Mouse (Mus musculus) hindbrain, embryonic 12.5 days (tissue): Measurements from ENCODE around the gene Mex3a. TPM values are rescaled to one million over a fixed set of nuclear protein-coding genes. Genes with fewer than 3 reads are reported as not detected.

Source experiments
- ATAC-seq: fragments of 200-750 bp; cut with Nextera tagmentation; 2 replicates; pipeline ENCODE4 v1.8.0; 2017; ENCODE audit warnings: moderate TSS enrichment; ENCODE audit not compliant: low FRiP score
- H3K27ac ChIP-seq: fragments of 300-500 bp; sonication (generic); 2 replicates; pipeline ENCODE4 v1.5.1; 2016; ENCODE audit warnings: mild to moderate bottlenecking
- H3K27me3 ChIP-seq: fragments of 300-500 bp; sonication (generic); 2 replicates; pipeline ENCODE4 v1.6.1; 2016; ENCODE audit warnings: mild to moderate bottlenecking
- H3K36me3 ChIP-seq: fragments of 300-500 bp; sonication (generic); 2 replicates; pipeline ENCODE4 v1.6.1; 2016; ENCODE audit warnings: mild to moderate bottlenecking
- H3K4me1 ChIP-seq: fragments of 300-500 bp; sonication (generic); 2 replicates; pipeline ENCODE4 v1.6.1; 2016
- H3K4me2 ChIP-seq: fragments of 300-500 bp; sonication (generic); replicated peaks from 2 replicates; pipeline ENCODE4 v1.6.1; 2016; ENCODE audit warnings: mild to moderate bottlenecking
- H3K4me3 ChIP-seq: fragments of 300-500 bp; sonication (generic); 2 replicates; pipeline ENCODE4 v1.5.1; 2016; ENCODE audit warnings: mild to moderate bottlenecking
- H3K9ac ChIP-seq: fragments of 300-500 bp; sonication (generic); 2 replicates; pipeline ENCODE4 v1.6.1; 2016; ENCODE audit warnings: mild to moderate bottlenecking, moderate library complexity
- H3K9me3 ChIP-seq: fragments of 300-500 bp; sonication (generic); replicated peaks from 2 replicates; pipeline ENCODE4 v1.6.1; 2016; ENCODE audit warnings: mild to moderate bottlenecking
- WGBS: fragments of 180-500 bp; shearing (Covaris S2); methylation state at CpG from one replicate; pipeline ENCODE4 v1.1.7; 2016; 5-methylcytosine and 5-hydroxymethylcytosine counted together
- polyA plus RNA-seq: library from polyadenylated mRNA; unstranded; fragments of >200 nt; fragmentation: Nextera tagmentation; extraction: Ambion mirVana; gene quantifications from 2 replicates; pipeline ENCODE4 v1.2.1, GENCODE M21; 2016

The Mex3a gene
- polyA plus RNA-seq, 1 experiment from 2014 or later, result 44.2 TPM

DNA sequence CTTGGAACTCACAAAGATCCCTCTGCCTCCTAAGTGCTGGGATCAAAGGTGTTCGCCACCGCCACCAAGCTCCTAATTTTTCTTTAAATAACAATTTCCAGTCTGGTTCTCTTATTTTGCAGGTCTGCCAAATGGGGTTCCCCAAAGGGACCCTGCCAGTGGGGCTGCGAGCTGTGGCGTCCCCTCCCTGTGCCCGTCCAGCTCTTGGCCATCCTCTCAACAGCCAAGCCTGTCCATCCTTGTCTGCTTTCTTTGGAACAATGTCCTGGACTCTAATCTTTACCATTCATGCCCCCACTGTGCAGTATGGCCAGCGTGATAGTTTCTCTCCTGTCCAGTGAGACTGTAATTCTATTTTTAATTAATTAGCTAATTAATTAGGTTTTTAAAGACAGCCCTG lies 11.0 kb upstream of the Mex3a start:
- Histone ChIP-seq H3K4me3 (no peak overlapping the region), H3K4me1 (peaks cover 6% of the 10 kb centered on the region), H3K4me2 (no peak overlapping the region), H3K27me3 (no peaks in the 10 kb centered on the region), H3K27ac (no peak overlapping the region), H3K36me3 (peaks cover 24% of the 10 kb centered on the region; the same call in 1 of the 2 replicates), H3K9ac (no peak overlapping the region), H3K9me3 (no peaks in the 10 kb centered on the region)
- no peak for ATAC-seq
- WGBS, result 93% methylated on average over 6 of the region's 6 CpGs

DNA sequence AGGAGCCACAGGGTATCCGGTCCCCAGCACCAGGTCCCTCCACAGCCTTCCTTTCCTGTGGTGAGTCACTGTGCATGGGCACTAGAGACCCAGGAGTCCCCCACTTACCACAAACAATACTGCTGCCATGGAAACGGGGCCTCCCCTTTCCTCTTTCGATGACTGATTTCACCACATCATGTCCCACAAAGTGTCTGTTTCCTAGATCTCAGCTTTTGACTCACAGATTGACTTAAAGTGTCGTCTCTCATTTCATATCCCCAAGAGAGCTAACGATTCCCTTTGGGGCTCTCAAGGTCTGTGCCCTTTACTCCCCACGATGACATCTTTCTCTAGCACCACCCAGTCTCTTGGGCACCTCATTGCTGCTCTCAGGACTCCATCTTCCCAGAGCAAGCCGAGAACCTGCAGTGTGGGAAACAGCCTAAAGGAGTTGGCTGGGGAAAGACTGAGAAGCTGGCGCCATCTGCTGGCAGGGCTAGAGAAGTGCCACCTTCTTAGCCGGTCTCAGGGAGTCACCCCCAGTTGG lies 10.3 kb upstream of the Mex3a start:
- ATAC-seq, result peak; percentile 41; the same call in 1 of the 2 replicates
- 32% methylated on average over 9 of the region's 9 CpGs for WGBS
- Histone ChIP-seq H3K4me1 (peaks cover 12% of the 10 kb centered on the region), H3K27me3 (no peaks in the 10 kb centered on the region), H3K27ac (no peak overlapping the region), H3K9ac (0 out of 2 replicates have a peak overlapping the region, but pooled peaks have one; percentile 18), H3K36me3 (peaks cover 24% of the 10 kb centered on the region; the same call in 1 of the 2 replicates), H3K4me2 (no peak overlapping the region), H3K9me3 (no peaks in the 10 kb centered on the region), H3K4me3 (no peak overlapping the region)

DNA sequence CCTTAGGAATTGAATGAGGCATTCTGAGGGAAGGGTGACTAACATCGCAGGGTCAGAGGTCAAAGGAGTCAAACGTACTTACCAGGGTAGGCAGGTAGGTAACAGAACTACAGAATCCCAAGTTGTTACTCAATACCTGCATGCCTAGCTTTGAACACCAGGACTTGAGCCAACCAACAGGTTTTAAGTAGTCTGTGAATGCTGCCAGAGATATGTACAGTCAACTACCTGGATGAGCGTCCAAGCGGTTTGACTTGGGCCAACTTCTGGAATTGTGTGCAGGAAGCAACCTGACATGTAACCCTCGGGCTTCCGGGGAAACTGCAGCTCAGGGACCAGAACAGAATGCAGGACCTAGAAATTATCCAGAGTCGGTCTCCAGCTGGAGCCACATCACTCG lies 9.2 kb upstream of the Mex3a start:
- no peak overlapping the region for H3K9ac ChIP-seq
- no peaks in the 10 kb centered on the region for H3K27me3 ChIP-seq
- 90% methylated on average over 8 of the region's 8 CpGs for WGBS
- peaks cover 23% of the 10 kb centered on the region for H3K4me1 ChIP-seq
- H3K36me3 ChIP-seq, result peaks cover 24% of the 10 kb centered on the region; the same call in 1 of the 2 replicates
- no peaks in the 10 kb centered on the region for H3K9me3 ChIP-seq
- no peak overlapping the region for H3K27ac ChIP-seq
- no peak for ATAC-seq
- no peak overlapping the region for H3K4me3 ChIP-seq
- no peak overlapping the region for H3K4me2 ChIP-seq

DNA sequence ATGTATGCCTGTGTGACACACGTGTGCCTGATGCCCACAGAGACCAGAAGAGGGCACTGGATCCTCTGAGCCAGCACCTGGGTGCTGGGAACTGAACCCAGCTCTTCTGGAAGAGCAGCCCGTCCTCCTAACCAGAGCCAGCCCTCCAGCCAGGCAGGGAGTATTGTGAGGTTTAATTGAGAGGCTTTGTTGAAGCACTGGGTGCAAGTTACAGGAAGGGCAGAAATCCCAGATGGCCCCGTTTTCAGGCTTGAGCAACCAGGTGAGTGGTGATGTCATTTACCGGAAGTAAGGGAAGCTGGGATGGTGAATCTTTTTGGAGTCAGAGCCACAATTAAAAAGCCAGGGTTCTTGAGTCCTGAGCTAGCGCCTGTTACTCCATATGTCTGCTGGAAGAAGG lies 7.2 kb upstream of the Mex3a start:
- 85% methylated on average over 5 of the region's 5 CpGs for WGBS
- no peak for ATAC-seq
- no peaks in the 10 kb centered on the region for H3K27me3 ChIP-seq
- no peak overlapping the region for H3K9ac ChIP-seq
- H3K9me3 ChIP-seq, result no peaks in the 10 kb centered on the region
- no peak overlapping the region for H3K4me3 ChIP-seq
- H3K36me3 ChIP-seq, result peaks cover 24% of the 10 kb centered on the region; the same call in 1 of the 2 replicates
- H3K4me2 ChIP-seq, result no peak overlapping the region
- peaks cover 42% of the 10 kb centered on the region for H3K4me1 ChIP-seq
- H3K27ac ChIP-seq, result no peak overlapping the region

DNA sequence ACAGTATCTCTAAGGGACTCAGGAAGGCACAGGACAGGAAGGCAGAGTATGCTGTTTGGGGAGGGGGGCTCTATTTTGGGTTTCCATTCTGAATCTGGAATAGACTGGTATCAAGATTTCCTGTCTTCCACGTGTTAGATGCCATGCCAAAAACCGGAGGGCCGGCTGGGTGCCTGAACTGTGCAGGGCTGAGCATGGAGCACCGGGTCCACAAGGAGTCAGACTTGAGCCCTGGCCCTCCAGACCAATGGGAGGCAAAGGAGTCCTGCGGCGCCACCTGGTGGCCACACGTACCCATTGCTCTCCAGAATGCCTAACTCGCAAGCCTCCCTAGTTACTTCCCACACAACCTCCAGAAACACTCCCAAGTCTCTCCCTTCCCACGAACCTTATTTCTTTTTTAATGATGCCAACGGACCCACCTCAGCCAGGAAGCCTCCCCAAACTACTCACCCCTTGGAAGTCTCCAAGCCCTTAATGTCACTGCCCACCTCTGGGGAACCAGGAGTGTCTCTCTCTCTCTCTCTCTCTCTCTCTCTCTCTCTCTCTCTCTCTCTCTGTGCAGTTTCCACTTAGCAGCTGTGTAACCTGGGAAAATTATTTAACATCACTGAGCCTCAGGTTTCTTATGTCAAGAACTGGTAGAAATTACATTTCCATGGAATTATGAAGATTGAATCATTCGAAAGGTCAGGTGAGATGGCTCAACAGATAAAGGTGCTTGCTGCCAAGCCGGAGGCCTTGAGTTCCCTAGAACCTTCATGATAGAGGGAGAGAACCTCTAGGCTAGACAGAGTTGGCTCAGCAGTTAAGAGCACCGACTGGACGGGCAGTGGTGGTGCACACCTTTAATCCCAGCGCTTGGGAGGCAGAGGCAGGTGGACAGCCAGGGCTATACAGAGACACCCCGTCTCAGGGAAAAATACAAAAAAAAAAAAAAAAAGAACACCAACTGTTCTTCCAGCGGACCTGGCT lies 5.8 kb upstream of the Mex3a start:
- 37% methylated on average over 17 of the region's 17 CpGs for WGBS
- peaks cover 24% of the 10 kb centered on the region; the same call in 1 of the 2 replicates for H3K36me3 ChIP-seq
- H3K9ac ChIP-seq, result peak overlapping the region; percentile 39
- H3K4me1 ChIP-seq, result peaks cover 48% of the 10 kb centered on the region
- no peak overlapping the region for H3K4me3 ChIP-seq
- peak; percentile 72 for ATAC-seq
- no peak overlapping the region for H3K27ac ChIP-seq
- no peaks in the 10 kb centered on the region for H3K27me3 ChIP-seq
- H3K9me3 ChIP-seq, result no peaks in the 10 kb centered on the region
- H3K4me2 ChIP-seq, result peak overlapping the region; percentile 31

DNA sequence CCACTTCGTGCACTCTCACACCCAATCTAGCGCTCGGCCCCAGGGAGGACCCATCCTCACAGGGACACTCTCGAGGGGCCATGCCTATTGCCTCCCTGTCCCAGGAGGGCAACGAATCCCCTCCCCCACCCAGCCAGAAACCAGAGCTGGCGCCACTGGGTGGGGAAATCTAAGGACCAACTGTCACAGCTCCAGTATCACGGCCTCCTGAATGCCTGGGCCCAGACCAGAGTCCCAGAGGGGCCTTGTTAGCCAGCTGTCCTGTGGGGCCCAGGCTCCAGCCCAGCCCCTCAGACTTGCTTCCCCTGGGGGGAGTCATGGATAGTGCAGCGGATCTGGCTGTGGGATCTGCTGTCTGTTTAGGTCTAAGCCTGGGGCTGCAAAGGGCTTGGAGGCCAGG lies 4.6 kb upstream of the Mex3a start:
- 32% methylated on average over 8 of the region's 8 CpGs for WGBS
- H3K4me3 ChIP-seq, result peak overlapping the region; percentile 22
- H3K4me2 ChIP-seq, result peak overlapping the region; percentile 93
- no peaks in the 10 kb centered on the region for H3K9me3 ChIP-seq
- peak overlapping the region; percentile 62 for H3K27ac ChIP-seq
- peaks cover 48% of the 10 kb centered on the region for H3K4me1 ChIP-seq
- H3K36me3 ChIP-seq, result peaks cover 24% of the 10 kb centered on the region; the same call in 1 of the 2 replicates
- ATAC-seq, result no peak
- no peaks in the 10 kb centered on the region for H3K27me3 ChIP-seq
- peak overlapping the region; percentile 48; the same call in 1 of the 2 replicates for H3K9ac ChIP-seq

DNA sequence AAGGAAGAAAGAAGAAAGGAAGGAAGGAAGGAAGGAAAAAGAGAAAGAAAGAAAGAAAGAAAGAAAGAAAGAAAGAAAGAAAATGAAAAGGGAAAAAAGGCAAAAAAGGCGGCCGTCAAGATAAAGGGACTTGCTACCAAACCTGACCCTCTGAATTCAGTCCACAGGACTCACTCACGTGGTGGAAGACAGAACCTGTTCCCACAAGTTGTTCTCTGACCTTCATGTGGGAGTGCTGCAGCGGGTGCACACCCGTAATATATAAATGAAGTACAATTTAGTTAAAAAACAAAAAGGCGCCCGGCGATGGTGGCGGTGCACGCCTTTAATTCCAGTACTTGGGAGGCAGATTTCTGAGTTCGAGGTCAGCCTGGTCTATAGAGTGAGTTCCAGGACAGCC lies 3.5 kb upstream of the Mex3a start:
- no peak for ATAC-seq
- peak overlapping the region; percentile 62; the same call in 1 of the 2 replicates for H3K27ac ChIP-seq
- 86% methylated on average over 11 of the region's 11 CpGs for WGBS
- H3K4me2 ChIP-seq, result peak overlapping the region; percentile 93
- H3K4me3 ChIP-seq, result peak overlapping the region; percentile 94; the same call in 1 of the 2 replicates
- H3K27me3 ChIP-seq, result no peaks in the 10 kb centered on the region
- peak overlapping the region; percentile 48; the same call in 1 of the 2 replicates for H3K9ac ChIP-seq
- H3K9me3 ChIP-seq, result no peaks in the 10 kb centered on the region
- peaks cover 16% of the 10 kb centered on the region; the same call in 1 of the 2 replicates for H3K36me3 ChIP-seq
- peaks cover 48% of the 10 kb centered on the region for H3K4me1 ChIP-seq

DNA sequence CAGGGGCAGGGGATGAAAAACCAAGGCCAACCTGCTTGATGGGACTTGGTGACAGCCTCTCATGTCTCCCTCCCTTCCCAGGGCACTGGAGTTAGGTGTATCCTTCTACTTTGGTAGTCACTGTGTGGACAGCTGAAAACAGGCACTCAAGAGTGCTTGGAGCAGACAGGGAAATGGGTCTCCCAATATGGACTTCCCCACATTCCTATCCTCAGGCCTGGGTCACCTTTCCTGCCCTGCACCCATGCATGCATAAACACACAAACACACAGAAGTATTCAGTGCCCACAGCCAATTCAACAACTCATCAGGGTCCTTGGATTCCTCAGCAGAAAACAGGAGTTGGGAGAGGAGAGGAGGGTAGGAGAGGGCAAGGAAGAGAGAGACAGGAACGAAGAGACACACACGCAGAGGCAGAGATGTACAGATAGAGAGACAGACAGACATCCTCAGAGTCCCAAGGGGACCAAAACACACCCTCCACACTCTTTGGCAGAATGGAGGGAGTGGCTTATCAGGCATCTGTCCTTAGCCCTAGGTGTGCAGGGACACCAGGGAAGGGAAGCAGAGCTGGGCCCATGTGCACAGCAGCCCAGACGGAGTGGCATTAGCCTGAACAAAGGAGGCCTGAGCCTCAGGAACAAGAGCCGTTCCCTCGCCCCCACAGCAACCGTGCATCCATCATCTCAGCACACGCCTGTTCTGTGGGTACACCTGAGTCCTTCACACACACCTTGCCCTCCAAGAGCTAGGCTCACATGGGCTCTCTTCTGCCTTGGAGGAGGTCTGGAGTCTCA lies 2.8 kb upstream of the Mex3a start:
- Histone ChIP-seq H3K9ac (peak overlapping the region; percentile 99), H3K9me3 (no peaks in the 10 kb centered on the region), H3K4me3 (peak overlapping the region; percentile 94), H3K4me2 (peak overlapping the region; percentile 93), H3K36me3 (peaks cover 9% of the 10 kb centered on the region; the same call in 1 of the 2 replicates), H3K27ac (peak overlapping the region; percentile 99), H3K27me3 (no peaks in the 10 kb centered on the region), H3K4me1 (peaks cover 52% of the 10 kb centered on the region)
- 23% methylated on average over 7 of the region's 7 CpGs for WGBS
- ATAC-seq, result no peak

DNA sequence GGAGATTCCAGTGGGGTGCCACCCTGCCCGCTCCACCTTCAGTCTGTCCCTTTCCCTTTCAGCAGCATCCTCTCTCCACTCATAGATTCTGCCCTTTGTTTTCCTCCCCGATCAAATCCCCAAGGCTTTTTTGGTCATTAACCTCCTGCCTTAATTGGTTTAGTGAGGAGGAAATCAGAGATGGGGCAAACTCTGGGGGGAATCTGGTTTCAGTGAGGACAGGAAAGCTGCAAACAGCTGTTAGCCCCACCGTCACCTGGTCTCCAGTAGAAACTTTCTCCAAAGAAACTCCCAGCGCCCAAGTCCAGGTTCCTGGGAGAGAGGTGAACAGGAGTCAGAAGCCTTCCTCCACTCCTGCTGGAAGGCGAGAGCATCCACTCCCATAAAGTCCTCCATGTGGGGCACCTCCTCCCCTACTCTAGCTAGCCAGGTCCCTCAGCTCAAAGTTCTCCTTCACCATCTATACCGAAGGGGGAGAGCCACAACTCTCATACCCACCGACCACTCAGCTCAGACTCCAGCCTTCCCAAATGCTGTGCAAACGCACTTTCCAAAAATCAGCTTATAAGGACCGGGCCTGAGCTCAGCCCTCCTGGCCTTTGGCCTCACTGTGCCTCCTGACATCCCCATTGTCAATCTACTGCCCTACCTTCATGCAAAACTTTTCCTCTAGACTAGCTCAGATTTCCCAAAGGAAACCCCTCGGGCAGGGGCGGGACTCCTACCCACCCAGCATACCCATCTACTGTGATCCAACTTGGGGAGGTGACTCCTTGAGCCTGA lies 1.9 kb upstream of the Mex3a start:
- Histone ChIP-seq H3K4me1 (peaks cover 61% of the 10 kb centered on the region), H3K9me3 (no peaks in the 10 kb centered on the region), H3K36me3 (0 out of 2 replicates have a peak, but pooled peaks cover 1% of the 10 kb centered on the region), H3K4me2 (peak overlapping the region; percentile 93), H3K27ac (peak overlapping the region; percentile 99), H3K27me3 (no peaks in the 10 kb centered on the region), H3K4me3 (peak overlapping the region; percentile 94), H3K9ac (peak overlapping the region; percentile 99)
- no peak for ATAC-seq
- WGBS, result 6% methylated on average over 11 of the region's 11 CpGs

DNA sequence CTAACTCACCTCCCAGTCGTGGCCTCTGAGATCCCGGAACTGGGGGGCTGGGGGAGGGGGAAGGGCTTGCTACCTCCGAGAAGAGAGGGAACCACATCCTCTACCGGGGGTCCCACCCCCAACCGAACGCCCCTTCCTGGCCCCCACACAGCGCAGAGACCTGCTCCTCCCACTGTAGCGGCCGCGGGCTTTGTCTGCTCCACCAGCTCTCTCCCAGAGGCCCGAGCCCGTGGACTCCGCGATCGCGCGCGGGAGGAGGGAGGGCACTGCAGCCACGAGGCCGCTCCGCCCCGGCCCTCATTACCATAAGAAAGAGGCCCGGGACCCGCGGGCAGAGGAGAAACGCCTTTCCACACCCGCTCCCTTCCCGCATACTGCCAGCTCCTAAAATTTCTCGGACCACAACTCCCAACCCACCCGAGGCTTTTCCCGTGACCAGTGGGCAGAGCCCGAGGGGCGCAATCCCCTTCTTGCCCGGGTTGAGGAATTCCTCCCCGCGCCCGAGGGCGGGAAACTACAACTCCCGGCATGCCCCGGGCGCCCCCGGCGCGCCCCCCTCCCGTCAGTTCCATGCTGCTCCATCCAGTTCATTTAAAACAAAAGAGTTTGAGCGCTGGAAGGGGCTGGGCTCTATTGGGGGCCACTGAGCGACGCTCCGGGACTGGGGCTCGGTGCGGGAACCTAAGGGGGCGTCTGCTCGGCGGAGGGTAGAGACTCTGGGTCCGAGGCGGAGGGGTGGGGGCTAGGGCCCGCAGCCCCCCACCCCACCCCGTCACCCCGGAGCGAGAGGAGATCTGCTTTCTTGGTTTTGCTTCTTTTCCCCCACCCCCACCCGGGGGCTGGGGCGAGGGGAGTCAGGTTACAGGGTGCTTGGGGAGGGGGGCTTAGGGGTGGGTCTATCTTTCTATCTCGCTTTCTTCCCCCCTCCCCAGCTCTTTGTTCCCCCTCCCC lies 572 bp upstream of the Mex3a start:
- H3K27me3 ChIP-seq, result no peaks in the 10 kb centered on the region
- H3K9ac ChIP-seq, result peak overlapping the region; percentile 99
- H3K36me3 ChIP-seq, result peaks cover 13% of the 10 kb centered on the region
- peaks cover 64% of the 10 kb centered on the region for H3K4me1 ChIP-seq
- H3K9me3 ChIP-seq, result no peaks in the 10 kb centered on the region
- ATAC-seq, result peak; percentile 86
- peak overlapping the region; percentile 93 for H3K4me2 ChIP-seq
- peak overlapping the region; percentile 99 for H3K27ac ChIP-seq
- under 1% methylated on average over 63 of the region's 63 CpGs for WGBS
- H3K4me3 ChIP-seq, result peak overlapping the region; percentile 94
